Mouse (Mus musculus): Measurements from ENCODE around the gene Tyw3.
A peak's percentile ranks its signal among the peaks of the same experiment; 100 is the strongest.
"Not testable (repeated sequence)": the region's sequence is repeated elsewhere in the genome, so short reads cannot be mapped to it uniquely, and the experiment has no call there.

The Tyw3 gene

GRCm38 (mm10) chr3:154596934-154597554 lies at the start of gene Tyw3:
TSS of gene Tyw3 (minus strand) at chr3:154597104.
- peak; percentile 98 for DNase-seq

GRCm38 (mm10) chr3:154633091-154633490 lies 36.2 kb upstream of the Tyw3 start:
- DNase-seq, result no peak

GRCm38 (mm10) chr3:154631281-154631680 lies 34.4 kb upstream of the Tyw3 start:
- not testable (repeated sequence) for DNase-seq

GRCm38 (mm10) chr3:154628284-154628683 lies 31.4 kb upstream of the Tyw3 start:
- DNase-seq, result no peak

GRCm38 (mm10) chr3:154616106-154616505 lies 19.2 kb upstream of the Tyw3 start:
- no peak for DNase-seq

- no peak for DNase-seq
Observed at GRCm38 (mm10) chr3:154615304-154615703, 18.4 kb upstream of the Tyw3 start.

- DNase-seq, result no peak
Observed at GRCm38 (mm10) chr3:154614771-154615170, 17.9 kb upstream of the Tyw3 start.

GRCm38 (mm10) chr3:154611888-154612287 lies 15.0 kb upstream of the Tyw3 start:
- DNase-seq, result peak; percentile 7

GRCm38 (mm10) chr3:154607896-154608295 lies 11.0 kb upstream of the Tyw3 start:
- no peak for DNase-seq

- DNase-seq, result no peak
Observed at GRCm38 (mm10) chr3:154604871-154605270, 8.0 kb upstream of the Tyw3 start.

- DNase-seq, result no peak
Observed at GRCm38 (mm10) chr3:154602141-154602540, 5.2 kb upstream of the Tyw3 start.

GRCm38 (mm10) chr3:154597561-154597960 lies 657 bp upstream of the Tyw3 start:
- DNase-seq, result no peak

- DNase-seq, result peak; percentile 94
Observed at GRCm38 (mm10) chr3:154596488-154596933, 393 bp downstream of the Tyw3 start, which contains the start of gene Cryz. TSS of gene Cryz (plus strand) at chr3:154596711.

- DNase-seq, result no peak
Observed at GRCm38 (mm10) chr3:154594156-154594555, 2.7 kb downstream of the Tyw3 start.

GRCm38 (mm10) chr3:154593596-154593995 lies 3.3 kb downstream of the Tyw3 start:
- DNase-seq, result no peak

GRCm38 (mm10) chr3:154591621-154592020 lies 5.3 kb downstream of the Tyw3 start:
- no peak for DNase-seq

GRCm38 (mm10) chr3:154590971-154591370 lies 5.9 kb downstream of the Tyw3 start:
- no peak for DNase-seq

- peak; percentile 29 for DNase-seq
Observed at GRCm38 (mm10) chr3:154584351-154584750, 12.6 kb downstream of the Tyw3 start.

GRCm38 (mm10) chr3:154577895-154578294 lies 19.0 kb downstream of the Tyw3 start:
- DNase-seq, result no peak

- peak; percentile 19 for DNase-seq
Observed at GRCm38 (mm10) chr3:154573666-154574065, 23.2 kb downstream of the Tyw3 start.

- DNase-seq, result peak; percentile 73
Observed at GRCm38 (mm10) chr3:154572341-154572972, 24.4 kb downstream of the Tyw3 start.

- no peak for DNase-seq
Observed at GRCm38 (mm10) chr3:154570786-154571185, 26.1 kb downstream of the Tyw3 start.

GRCm38 (mm10) chr3:154570029-154570575 lies 26.8 kb downstream of the Tyw3 start:
- no peak for DNase-seq

GRCm38 (mm10) chr3:154565437-154565836 lies 31.5 kb downstream of the Tyw3 start:
- DNase-seq, result no peak

Data from lung, postnatal 36 days (tissue).